ENCODE assay signal across 8 mouse cellular contexts in the genomic region with DNA sequence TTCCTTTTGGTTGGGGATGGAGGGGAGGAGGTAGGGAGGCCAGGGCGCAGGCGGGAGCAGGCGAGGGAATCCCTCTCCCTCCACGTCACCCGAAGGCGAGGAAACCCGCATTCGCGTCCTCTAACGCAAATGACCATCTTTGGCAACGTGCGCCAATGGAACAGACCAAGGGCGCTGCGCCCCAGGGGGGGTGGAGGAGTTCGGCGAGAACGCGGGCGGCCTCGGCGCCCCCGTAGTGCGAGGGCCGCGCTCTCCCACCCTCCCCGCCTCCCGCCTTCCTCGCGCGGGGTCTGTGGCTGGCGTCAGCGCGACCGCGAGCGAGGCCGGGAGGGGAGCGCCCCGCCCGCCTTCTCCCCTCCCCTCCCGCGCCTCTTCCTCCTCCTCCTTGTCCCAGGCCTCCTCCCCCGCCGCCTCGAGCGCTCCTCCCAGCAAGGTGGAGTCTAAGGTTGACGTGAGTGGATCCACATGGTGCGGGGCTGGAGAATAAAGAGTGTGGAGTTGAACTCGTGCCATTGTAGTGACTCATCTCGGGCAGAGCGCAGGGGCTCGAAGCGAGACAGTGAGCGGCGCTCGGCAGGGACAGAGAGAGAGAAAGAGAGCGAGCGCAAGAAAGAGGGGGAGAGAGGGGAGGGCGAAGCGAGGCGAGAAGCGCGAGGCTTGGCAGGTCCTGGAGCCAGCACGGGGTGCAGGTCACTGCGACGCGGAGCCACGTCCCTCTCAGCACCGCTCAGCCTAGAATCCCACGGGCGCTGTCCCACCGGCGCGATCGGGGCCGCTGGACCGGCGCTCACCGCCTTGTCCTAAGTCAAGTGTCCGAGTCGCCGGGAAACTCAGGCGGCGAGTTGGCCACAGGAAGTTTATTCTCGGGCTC. TPM values are rescaled to one million over a fixed set of nuclear protein-coding genes. Genes with fewer than 3 reads are reported as not detected.
DNase-seq lines count a peak whose midpoint lies in the region; ATAC-seq and TF ChIP-seq lines count a peak whose summit lies in the region.

Gene Fosl2, plus strand, starts transcription at position 466 of the 871 bp plus-strand sequence.

- H3K4me3 ChIP-seq in embryonic facial prominence, embryonic 13.5 days, result peak within 1 kb of the TSS; percentile 77
- H3K4me3 ChIP-seq in limb, embryonic 13.5 days, result peak within 1 kb of the TSS; percentile 70
- H3K4me3 ChIP-seq in midbrain, embryonic 15.5 days, result peak within 1 kb of the TSS; percentile 63
- H3K4me3 ChIP-seq in spleen, adult 2 months (ENCODE audit: extremely low read depth, insufficient read depth, insufficient read length), result peak within 1 kb of the TSS; percentile 71

- WGBS in embryonic facial prominence, embryonic 13.5 days, result under 1% methylated on average over 82 of the region's 85 CpGs
- WGBS in limb, embryonic 13.5 days, result under 1% methylated on average over 70 of the region's 85 CpGs
- WGBS in midbrain, embryonic 15.5 days, result under 1% methylated on average over 79 of the region's 85 CpGs
- WGBS in spleen, adult 2 months, result under 1% methylated on average over 82 of the region's 85 CpGs

- DNase-seq in 416B (ENCODE audit: low read depth), result peak; percentile 98
- DNase-seq in adrenal gland, postnatal 36 days, result peak; percentile 97 to 98
- peak; percentile 98 for DNase-seq in heart, adult 8-10 months (ENCODE audit: low spot score)
- DNase-seq in kidney, adult 9 months, result peak; percentile 96
- peak; percentile 73 to 77 for DNase-seq in spleen, adult 2 months (ENCODE audit: low read depth in 1 of 2, low spot score in 2 of 2)

- H3K36me3 ChIP-seq in embryonic facial prominence, embryonic 13.5 days, result no peaks in the 10 kb centered on the region
- no peaks in the 10 kb centered on the region for H3K36me3 ChIP-seq in limb, embryonic 13.5 days
- no peaks in the 10 kb centered on the region for H3K36me3 ChIP-seq in midbrain, embryonic 15.5 days (replicated peaks)
- H3K36me3 ChIP-seq in spleen, adult 2 months (ENCODE audit: control insufficient read depth, insufficient read depth, low read length), result no peaks in the 10 kb centered on the region

- TF ChIP-seq CTCF in spleen, adult 2 months (IDR thresholded peaks at IDR 0.05; ENCODE audit: extremely low read depth, insufficient read depth, insufficient read length, insufficient replicate concordance), result no peak

- peaks cover 12% of the 10 kb centered on the region; the same call in 1 of the 2 replicates for H3K27me3 ChIP-seq in embryonic facial prominence, embryonic 13.5 days
- peaks cover 36% of the 10 kb centered on the region for H3K27me3 ChIP-seq in limb, embryonic 13.5 days
- H3K27me3 ChIP-seq in midbrain, embryonic 15.5 days (replicated peaks), result peaks cover 55% of the 10 kb centered on the region
- peaks cover 14% of the 10 kb centered on the region for H3K27me3 ChIP-seq in spleen, adult 2 months (ENCODE audit: control insufficient read depth, insufficient read depth, low read length)

- H3K9ac ChIP-seq in embryonic facial prominence, embryonic 13.5 days, result peak within 1 kb of the TSS; percentile 90
- H3K9ac ChIP-seq in limb, embryonic 13.5 days, result peak within 1 kb of the TSS; percentile 80
- peak within 1 kb of the TSS; percentile 51 for H3K9ac ChIP-seq in midbrain, embryonic 15.5 days

- H3K4me2 ChIP-seq in embryonic facial prominence, embryonic 13.5 days, result peak within 1 kb of the TSS; percentile 80
- peak within 1 kb of the TSS; percentile 83 for H3K4me2 ChIP-seq in limb, embryonic 13.5 days (replicated peaks)
- H3K4me2 ChIP-seq in midbrain, embryonic 15.5 days, result peak within 1 kb of the TSS; percentile 88

- H3K4me1 ChIP-seq in embryonic facial prominence, embryonic 13.5 days, result peaks cover 50% of the 10 kb centered on the region
- H3K4me1 ChIP-seq in limb, embryonic 13.5 days, result peaks cover 47% of the 10 kb centered on the region
- peaks cover 34% of the 10 kb centered on the region for H3K4me1 ChIP-seq in midbrain, embryonic 15.5 days
- peaks cover 9% of the 10 kb centered on the region for H3K4me1 ChIP-seq in spleen, adult 2 months (ENCODE audit: control insufficient read depth, insufficient read depth, insufficient read length)

- H3K9me3 ChIP-seq in embryonic facial prominence, embryonic 13.5 days, result no peaks in the 10 kb centered on the region
- H3K9me3 ChIP-seq in limb, embryonic 13.5 days, result no peaks in the 10 kb centered on the region
- no peaks in the 10 kb centered on the region for H3K9me3 ChIP-seq in midbrain, embryonic 15.5 days

- peak; percentile 84 for ATAC-seq in embryonic facial prominence, embryonic 13.5 days (ENCODE audit: insufficient number of reproducible peaks, insufficient read depth, low FRiP score, low TSS enrichment, low read depth)
- peak; percentile 84 for ATAC-seq in limb, embryonic 13.5 days (ENCODE audit: low FRiP score, low read depth)
- ATAC-seq in midbrain, embryonic 15.5 days (replicated peaks), result peak; percentile 90

- no peak for TF ChIP-seq POLR2A in spleen, adult 2 months (IDR thresholded peaks at IDR 0.05; ENCODE audit: low read depth, low read length)

- peak within 1 kb of the TSS; percentile 98 for H3K27ac ChIP-seq in embryonic facial prominence, embryonic 13.5 days
- H3K27ac ChIP-seq in limb, embryonic 13.5 days, result peak within 1 kb of the TSS; percentile 93
- peak within 1 kb of the TSS; percentile 74 for H3K27ac ChIP-seq in midbrain, embryonic 15.5 days
- H3K27ac ChIP-seq in spleen, adult 2 months (ENCODE audit: insufficient read depth, low read length), result peak within 1 kb of the TSS; percentile 87

RNA-seq across cellular contexts. Expression of gene Fosl2, which starts in this region (rescaled TPM):
- 100 to 1,000 TPM; 450 to 501 TPM for total RNA-seq in adrenal gland, postnatal 36 days (2021)
- polyA plus RNA-seq in embryonic facial prominence, embryonic 13.5 days (2015; fragmentation: Nextera tagmentation; extraction: Ambion mirVana), result 6.9 and 7.0 TPM in 2 replicates
- 10 to 100 TPM; 14.7 to 21.1 (median 18.8) TPM for total RNA-seq in heart, adult 8-10 months (2022)
- 2.3 and 2.5 TPM in 2 replicates for polyA plus RNA-seq in limb, embryonic 13.5 days (2015; fragmentation: Nextera tagmentation; extraction: Ambion mirVana)
- 0.41 and 0.54 TPM in 2 replicates for polyA plus RNA-seq in midbrain, embryonic 15.5 days (2015; fragmentation: Nextera tagmentation; extraction: Ambion mirVana)
- polyA plus RNA-seq in spleen, adult 2 months (2012; rRNA removed), result 5.0 and 5.1 TPM in 2 replicates

Comparison
In these comparisons a context has a peak if more than half of its experiments do, and no peak if none do; other contexts are left out.
1. Peak in every context shown above with its lines: DNase-seq, ATAC-seq, H3K4me3 ChIP-seq and H3K27ac ChIP-seq.
2. RNA of gene Fosl2 (total RNA-seq): 450 to 501 TPM in adrenal gland, postnatal 36 days; 14.7 to 21.1 TPM in heart, adult 8-10 months; every median in the first group is over 10 times any median in the second.
3. Peak in ATAC-seq, H3K4me3 ChIP-seq, H3K27ac ChIP-seq, H3K9ac ChIP-seq and H3K4me2 ChIP-seq in midbrain, embryonic 15.5 days; RNA of the gene not detected or under 1 TPM.